Mouse (Mus musculus) neural tube, embryonic 11.5 days (tissue): ENCODE measurements around the gene Smim20. TPM values are rescaled to one million over a fixed set of nuclear protein-coding genes. Genes with fewer than 3 reads are reported as not detected.
A peak's percentile ranks its signal among the peaks of the same experiment; 100 is the strongest.

Experiments used
- ATAC-seq: fragments of 200-750 bp; cut with Nextera tagmentation; 2 replicates; pipeline ENCODE4 v1.8.0; 2017; ENCODE audit warnings: moderate number of reproducible peaks, mild to moderate bottlenecking, moderate TSS enrichment, moderate library complexity; ENCODE audit not compliant: insufficient read depth, low FRiP score, low TSS enrichment
- DNase-seq: peaks from one replicate; pipeline ENCODE4 v3.0.0-alpha.2; 2015; ENCODE audit warnings: low spot score
- H3K27ac ChIP-seq: fragments of 300-500 bp; sonication (generic); 2 replicates; pipeline ENCODE4 v1.5.1; 2014; ENCODE audit warnings: low read depth, mild to moderate bottlenecking, low read length
- H3K27me3 ChIP-seq: fragments of 300-500 bp; sonication (generic); 2 replicates; pipeline ENCODE4 v1.6.1; 2014; ENCODE audit warnings: mild to moderate bottlenecking, low read length, mixed read lengths; ENCODE audit not compliant: control insufficient read depth, insufficient read depth
- H3K36me3 ChIP-seq: fragments of 300-500 bp; sonication (generic); 2 replicates; pipeline ENCODE4 v1.6.1; 2014; ENCODE audit warnings: mild to moderate bottlenecking, low read length, moderate library complexity, mixed read lengths; ENCODE audit not compliant: control insufficient read depth, insufficient read depth
- H3K4me1 ChIP-seq: fragments of 300-500 bp; sonication (generic); 2 replicates; pipeline ENCODE4 v1.6.1; 2014; ENCODE audit warnings: low read length, mixed read lengths; ENCODE audit not compliant: control insufficient read depth, insufficient read depth
- H3K4me2 ChIP-seq: fragments of 300-500 bp; sonication (generic); 2 replicates; pipeline ENCODE4 v1.6.1; 2014; ENCODE audit warnings: low read depth, mild to moderate bottlenecking, moderate library complexity
- H3K4me3 ChIP-seq: fragments of 300-500 bp; sonication (generic); 2 replicates; pipeline ENCODE4 v1.5.1; 2014; ENCODE audit warnings: low read depth, low read length
- H3K9ac ChIP-seq: fragments of 300-500 bp; sonication (generic); 2 replicates; pipeline ENCODE4 v1.6.1; 2014; ENCODE audit warnings: mild to moderate bottlenecking, low read length
- H3K9me3 ChIP-seq: fragments of 300-500 bp; sonication (generic); 2 replicates; pipeline ENCODE4 v1.6.1; 2016; ENCODE audit warnings: low read length; ENCODE audit not compliant: control insufficient read depth
- WGBS: fragments of 180-500 bp; shearing (Covaris S2); extraction: QIAGEN DNeasy Blood & Tissue Kit; methylation state at CpG from one replicate; pipeline ENCODE4 v1.1.7; 2014; 5-methylcytosine and 5-hydroxymethylcytosine counted together
- polyA plus RNA-seq: library from polyadenylated mRNA; unstranded; fragments of >200 nt; fragmentation: Nextera tagmentation; extraction: Ambion mirVana; gene quantifications from 2 replicates; pipeline ENCODE4 v1.2.1, GENCODE M21; 2014

The Smim20 gene
- polyA plus RNA-seq = 59.5 and 71.8 TPM in 2 replicates

DNA sequence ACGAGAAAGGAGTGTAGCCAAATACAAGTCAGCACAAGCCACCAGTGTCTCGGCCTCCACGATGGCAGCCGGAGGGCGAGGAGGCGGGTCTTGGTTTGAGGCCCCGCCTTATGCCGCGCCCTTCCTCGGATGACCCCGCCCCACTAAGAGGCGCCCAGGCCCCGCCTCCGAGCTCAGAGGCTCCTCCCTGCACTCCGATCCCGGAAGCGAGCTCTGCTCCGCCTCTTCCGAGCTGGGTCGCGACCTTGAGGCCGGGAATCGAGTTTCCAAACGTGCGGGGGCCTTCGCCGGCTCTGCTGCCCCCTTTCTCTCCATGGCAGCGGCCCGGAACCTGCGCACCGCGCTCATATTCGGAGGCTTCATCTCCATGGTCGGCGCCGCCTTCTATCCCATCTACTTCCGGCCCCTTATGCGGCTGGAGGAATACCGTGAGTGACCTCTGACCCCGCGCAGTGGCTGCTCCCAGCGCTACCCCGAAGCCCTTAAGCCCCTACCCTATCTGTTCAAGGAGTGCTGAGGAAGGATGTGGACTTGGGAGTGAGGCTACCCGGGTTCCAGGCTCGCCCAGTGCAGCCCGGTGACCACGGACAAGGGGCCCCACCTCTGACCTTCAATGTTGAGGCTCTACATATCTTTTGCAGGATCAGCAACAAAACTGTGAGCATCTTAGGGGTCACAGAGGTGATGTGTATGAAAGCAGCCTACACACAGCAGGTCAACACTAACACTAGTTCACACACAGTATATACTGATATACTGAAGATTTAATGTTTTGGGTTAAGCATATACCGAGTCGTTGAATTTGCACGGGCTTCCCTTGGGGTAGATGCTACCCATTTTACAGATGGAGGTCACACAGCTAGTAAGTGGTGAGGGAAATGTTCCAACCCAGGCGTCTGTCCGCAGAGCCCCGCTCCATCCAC is at the start of gene Smim20:
TSS of gene Smim20 (plus strand) at position 153 of the 923 bp plus-strand sequence.
- Histone ChIP-seq H3K27me3 (no peaks in the 10 kb centered on the region), H3K4me1 (no peaks in the 10 kb centered on the region), H3K9me3 (no peaks in the 10 kb centered on the region), H3K4me2 (peak within 1 kb of the TSS; percentile 62), H3K9ac (peak within 1 kb of the TSS; percentile 58), H3K36me3 (no peaks in the 10 kb centered on the region), H3K27ac (peak within 1 kb of the TSS; percentile 61), H3K4me3 (peak within 1 kb of the TSS; percentile 59)
- 11% methylated on average over 52 of the region's 53 CpGs for WGBS
- DNase-seq (peak; percentile 92), ATAC-seq (peak; percentile 95)

DNA sequence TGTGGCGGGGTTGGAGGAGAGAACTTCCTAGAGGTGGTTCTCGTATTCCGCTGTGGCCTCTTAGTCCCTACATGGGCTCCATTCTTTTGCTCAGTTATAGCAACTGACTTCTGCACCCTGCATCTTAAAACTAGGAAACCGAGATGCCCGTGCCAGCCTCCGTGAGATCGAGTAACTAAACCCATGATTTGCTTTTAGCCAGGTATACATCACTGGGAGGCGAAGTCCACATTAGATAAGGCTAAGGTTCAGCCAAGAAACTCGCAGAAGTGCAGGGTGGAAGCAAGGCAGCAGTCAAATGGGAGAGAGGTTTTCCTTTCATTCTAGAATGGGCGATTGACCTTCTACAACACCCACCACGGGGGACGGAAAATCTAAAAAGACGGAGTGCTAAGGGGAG is 41.4 kb upstream of the Smim20 start:
- Histone ChIP-seq H3K9me3 (no peaks in the 10 kb centered on the region), H3K27me3 (no peaks in the 10 kb centered on the region), H3K36me3 (no peaks in the 10 kb centered on the region), H3K4me2 (no peak overlapping the region), H3K27ac (no peak overlapping the region), H3K9ac (no peak overlapping the region), H3K4me1 (no peaks in the 10 kb centered on the region), H3K4me3 (no peak overlapping the region)
- ATAC-seq = no peak
- WGBS = 93% methylated on average over 13 of the region's 13 CpGs
- no peak for DNase-seq

DNA sequence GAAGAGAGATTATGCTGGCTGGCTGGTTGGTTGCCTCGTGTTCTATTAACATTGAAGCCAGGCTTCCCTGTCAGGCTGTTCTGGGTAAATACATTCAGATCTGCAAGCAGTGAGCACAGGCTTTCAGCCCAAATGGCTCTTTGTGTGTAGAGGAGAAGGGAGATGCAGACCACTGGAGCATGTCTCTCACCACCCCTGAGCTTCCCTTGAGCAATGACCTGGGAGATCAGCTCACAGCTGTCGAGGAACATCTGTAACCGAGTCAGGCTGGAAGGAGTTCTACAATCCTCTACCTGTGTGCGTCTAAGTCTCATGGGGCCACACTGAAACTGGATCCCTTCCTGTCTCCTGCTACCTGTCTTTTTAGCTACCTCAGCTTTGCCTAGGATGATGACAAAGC is 36.3 kb upstream of the Smim20 start:
- no peak for ATAC-seq
- Histone ChIP-seq H3K4me3 (no peak overlapping the region), H3K9me3 (no peaks in the 10 kb centered on the region), H3K4me1 (no peaks in the 10 kb centered on the region), H3K9ac (no peak overlapping the region), H3K27ac (no peak overlapping the region), H3K36me3 (no peaks in the 10 kb centered on the region), H3K4me2 (no peak overlapping the region), H3K27me3 (no peaks in the 10 kb centered on the region)
- WGBS = 80% methylated on average over 4 of the region's 4 CpGs
- DNase-seq = no peak

DNA sequence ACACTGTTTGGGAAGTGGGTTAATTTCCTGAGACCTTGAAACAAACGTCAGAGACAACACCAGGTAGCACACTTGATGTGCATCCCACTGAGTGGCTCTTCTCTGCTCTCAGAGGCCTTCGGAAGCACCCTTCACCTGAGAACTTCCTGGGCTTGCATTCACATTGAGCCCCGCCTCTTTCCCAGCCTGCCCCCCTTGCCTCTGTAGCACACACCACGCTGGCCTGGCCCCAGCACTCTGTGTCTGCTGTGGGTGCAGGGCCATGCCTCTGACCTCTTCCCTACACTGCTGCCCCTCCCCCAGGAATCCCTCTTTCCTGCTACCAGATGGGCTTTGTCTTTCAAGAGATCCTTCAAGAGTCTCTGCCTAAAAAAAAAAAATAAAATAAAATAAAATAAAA is 31.3 kb upstream of the Smim20 start:
- Histone ChIP-seq H3K9me3 (no peaks in the 10 kb centered on the region), H3K27ac (no peak overlapping the region), H3K4me3 (no peak overlapping the region), H3K36me3 (no peaks in the 10 kb centered on the region), H3K4me1 (0 out of 2 replicates have a peak, but pooled peaks cover 2% of the 10 kb centered on the region), H3K27me3 (no peaks in the 10 kb centered on the region), H3K4me2 (no peak overlapping the region), H3K9ac (no peak overlapping the region)
- no peak for ATAC-seq
- WGBS = 19% methylated on average over 4 of the region's 4 CpGs
- no peak for DNase-seq

DNA sequence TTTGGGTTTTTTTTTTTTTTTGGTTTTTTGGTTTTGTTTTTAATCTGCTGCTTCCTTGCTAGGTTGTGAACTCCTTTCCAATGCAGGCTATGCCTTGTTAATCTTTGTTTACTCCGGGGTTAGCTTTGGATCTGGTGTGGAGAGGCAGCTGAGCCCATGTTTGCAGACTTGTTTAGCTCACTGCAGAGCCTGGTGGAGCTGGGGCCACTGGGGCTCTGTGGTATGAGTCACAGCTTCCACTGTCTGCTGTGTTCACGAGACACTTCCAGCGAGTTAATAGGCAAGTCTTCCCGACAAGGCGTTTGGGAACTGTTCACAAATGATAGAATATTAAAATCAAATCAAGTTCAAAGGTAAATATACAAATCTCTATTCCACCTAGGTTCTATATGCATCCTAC is 30.7 kb upstream of the Smim20 start:
- DNase-seq (no peak), ATAC-seq (no peak)
- H3K27ac ChIP-seq = no peak overlapping the region

DNA sequence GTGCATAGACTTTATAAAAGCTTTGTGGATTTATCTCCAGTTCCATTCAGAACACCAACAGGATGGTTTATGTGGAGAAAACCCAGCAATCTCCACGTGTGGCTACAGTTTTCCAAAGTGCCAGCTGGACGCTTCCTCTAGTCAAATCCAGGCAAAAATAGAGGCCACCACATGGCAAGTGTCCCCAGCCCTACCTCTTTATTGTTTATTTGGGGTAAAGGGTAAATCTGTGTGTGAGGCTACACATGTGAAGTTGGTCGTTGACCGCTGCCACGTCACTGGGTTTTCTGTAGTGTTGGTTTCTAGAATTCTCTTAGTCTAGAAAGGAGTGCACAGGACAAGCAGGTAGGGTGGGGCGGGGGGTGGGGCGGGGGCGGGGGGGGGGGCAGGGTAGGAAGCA is 30.1 kb upstream of the Smim20 start:
- WGBS = 84% methylated on average over 7 of the region's 8 CpGs
- Histone ChIP-seq H3K36me3 (no peaks in the 10 kb centered on the region), H3K4me1 (0 out of 2 replicates have a peak, but pooled peaks cover 2% of the 10 kb centered on the region), H3K27ac (no peak overlapping the region), H3K4me2 (no peak overlapping the region), H3K27me3 (no peaks in the 10 kb centered on the region), H3K4me3 (no peak overlapping the region), H3K9ac (no peak overlapping the region), H3K9me3 (no peaks in the 10 kb centered on the region)
- ATAC-seq (no peak), DNase-seq (no peak)

More for the DNA sequence above, 30.7 kb upstream of the Smim20 start:
- no peaks in the 10 kb centered on the region for H3K36me3 ChIP-seq
- WGBS = 58% methylated on average over 5 of the region's 5 CpGs
- no peaks in the 10 kb centered on the region for H3K9me3 ChIP-seq
- no peak overlapping the region for H3K9ac ChIP-seq
- H3K4me3 ChIP-seq = no peak overlapping the region
- no peaks in the 10 kb centered on the region for H3K27me3 ChIP-seq
- 0 out of 2 replicates have a peak, but pooled peaks cover 2% of the 10 kb centered on the region for H3K4me1 ChIP-seq
- H3K4me2 ChIP-seq = no peak overlapping the region

DNA sequence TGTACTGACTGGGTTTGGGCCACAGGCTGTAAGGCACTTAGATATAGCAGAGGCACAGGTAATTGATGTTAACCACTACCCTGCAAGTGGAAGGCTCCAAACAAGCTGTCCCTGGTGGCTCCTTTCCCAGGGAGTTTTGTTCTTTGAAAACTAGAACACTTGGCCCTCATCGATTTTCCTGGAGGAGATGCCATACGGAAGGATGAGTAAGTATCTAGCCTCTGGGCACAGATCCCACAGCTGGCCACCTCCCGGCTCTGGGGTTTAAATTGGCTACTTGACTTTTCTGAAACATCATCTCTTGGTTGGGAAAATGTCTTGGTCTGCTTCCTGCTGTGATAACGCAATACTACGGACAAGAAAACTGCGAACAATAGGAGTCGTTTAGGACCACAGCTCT is 28.1 kb upstream of the Smim20 start:
- 72% methylated on average over 7 of the region's 7 CpGs for WGBS
- H3K4me1 ChIP-seq = 0 out of 2 replicates have a peak, but pooled peaks cover 2% of the 10 kb centered on the region
- no peak for ATAC-seq

DNA sequence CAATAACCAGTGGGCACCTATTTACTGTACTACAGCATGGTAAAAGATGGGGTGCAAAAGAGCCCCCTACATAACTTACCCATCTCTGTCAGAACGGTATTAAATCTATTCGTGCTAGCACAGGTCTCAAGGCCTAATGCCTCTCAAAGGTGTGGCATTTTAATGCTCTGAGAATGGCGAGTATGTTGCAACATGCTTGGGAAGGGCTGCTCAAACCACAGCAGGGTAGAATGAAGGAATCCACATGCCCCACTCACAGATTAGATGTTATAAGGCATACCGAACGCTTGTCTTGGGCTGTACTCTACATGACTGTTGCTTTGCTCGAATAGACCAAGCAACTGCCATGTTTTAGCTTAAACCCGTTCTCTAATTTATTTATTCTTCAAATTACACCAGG is 27.7 kb upstream of the Smim20 start:
- H3K4me1 ChIP-seq = 0 out of 2 replicates have a peak, but pooled peaks cover 2% of the 10 kb centered on the region
- no peaks in the 10 kb centered on the region for H3K27me3 ChIP-seq
- DNase-seq (no peak), ATAC-seq (no peak)
- no peak overlapping the region for H3K4me2 ChIP-seq
- H3K9me3 ChIP-seq = no peaks in the 10 kb centered on the region
- H3K36me3 ChIP-seq = no peaks in the 10 kb centered on the region
- H3K27ac ChIP-seq = no peak overlapping the region
- no peak overlapping the region for H3K4me3 ChIP-seq
- 91% methylated on average over 7 of the region's 7 CpGs for WGBS
- no peak overlapping the region for H3K9ac ChIP-seq

More for the DNA sequence above, 28.1 kb upstream of the Smim20 start:
- H3K4me2 ChIP-seq = no peak overlapping the region
- no peak overlapping the region for H3K4me3 ChIP-seq
- no peaks in the 10 kb centered on the region for H3K9me3 ChIP-seq
- no peak overlapping the region for H3K27ac ChIP-seq
- no peaks in the 10 kb centered on the region for H3K27me3 ChIP-seq
- no peak for DNase-seq
- no peaks in the 10 kb centered on the region for H3K36me3 ChIP-seq
- no peak overlapping the region for H3K9ac ChIP-seq
